Mouse (Mus musculus): ENCODE results near the gene Vmn1r72.
"Not testable (repeated sequence)": the region's sequence is repeated elsewhere in the genome, so short reads cannot be mapped to it uniquely, and the experiment has no call there.

Vmn1r72 gene

DNA sequence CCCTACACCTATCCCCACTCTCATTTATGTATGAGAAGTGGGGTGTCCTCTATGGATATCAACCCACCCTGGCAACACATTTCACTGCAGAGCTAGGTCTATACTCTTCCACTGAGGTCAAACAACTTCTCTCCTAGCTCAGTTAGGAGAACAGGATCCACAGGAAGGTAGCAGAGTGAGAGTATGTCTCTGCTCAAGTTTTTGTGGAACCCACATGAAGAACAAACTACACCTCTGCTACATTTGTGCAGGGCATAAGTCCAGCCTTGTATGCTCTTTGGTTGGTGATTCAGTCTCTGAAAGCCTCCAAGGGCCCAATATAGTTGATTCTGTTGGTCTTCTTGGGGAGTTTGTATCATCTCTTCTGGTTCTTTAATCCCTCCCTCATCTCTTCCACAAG, at the start of gene Vmn1r72:
Gene Vmn1r72, minus strand, starts transcription at position 101 of the 400 bp plus-strand sequence.
- not testable (repeated sequence) for DNase-seq (ENCODE audit: low read depth)

- not testable (repeated sequence) for DNase-seq (ENCODE audit: low read depth)
Observed at GRCm38 (mm10) chr7:11617082-11617481, 62.9 kb downstream of the Vmn1r72 start.

All from fibroblast of lung, adult 2 months (primary cell).